Mouse (Mus musculus) heart, adult 2 months (tissue): Measurements from ENCODE around the gene Slk. TPM values are rescaled to one million over a fixed set of nuclear protein-coding genes. Genes with fewer than 3 reads are reported as not detected.

ENCODE experiments used
- DNase-seq, 2 experiments: peaks; one replicate each; pipeline ENCODE4 v3.0.0; 2021
- H3K27ac ChIP-seq: fragments of 200-600 bp; 2 replicates; pipeline ENCODE4 v1.8.1; 2022
- H3K27me3 ChIP-seq: fragments of 200-500 bp; 2 replicates; pipeline ENCODE4 v1.6.1; 2012; ENCODE audit warnings: mild to moderate bottlenecking, low read length, inconsistent platforms, mixed read lengths; ENCODE audit not compliant: control insufficient read depth, insufficient read depth
- H3K36me3 ChIP-seq: fragments of 200-500 bp; 2 replicates; pipeline ENCODE4 v1.6.1; 2012; ENCODE audit warnings: low read length, inconsistent platforms; ENCODE audit not compliant: control insufficient read depth, insufficient read depth
- H3K4me1 ChIP-seq: fragments of 200-500 bp; 2 replicates; pipeline ENCODE4 v1.6.1; 2011; ENCODE audit warnings: low read length; ENCODE audit not compliant: control insufficient read depth, insufficient read depth
- H3K4me3 ChIP-seq: fragments of 200-600 bp; 2 replicates; pipeline ENCODE4 v1.8.1; 2022
- H3K79me2 ChIP-seq: fragments of 200-500 bp; replicated peaks from 2 replicates; pipeline ENCODE4 v1.6.1; 2012; ENCODE audit warnings: mild to moderate bottlenecking, inconsistent platforms, low read length, moderate library complexity, mixed read lengths; ENCODE audit not compliant: control insufficient read depth, insufficient read depth
- H3K9ac ChIP-seq: fragments of 200-500 bp; 2 replicates; pipeline ENCODE4 v1.6.1; 2012; ENCODE audit warnings: low read depth, mild to moderate bottlenecking, control low read depth, inconsistent platforms, low read length, mixed read lengths
- CTCF ChIP-seq: fragments of 200-600 bp; IDR thresholded peaks from 2 replicates; pipeline ENCODE4 v1.8.1; 2022; ENCODE audit warnings: antibody characterized with exemption, mild to moderate bottlenecking, moderate library complexity
- EP300 ChIP-seq: fragments of 200-500 bp; IDR thresholded peaks from 2 replicates; pipeline ENCODE4 v1.6.1; 2011; ENCODE audit warnings: low read depth, low read length, control low read depth; ENCODE audit not compliant: insufficient read depth
- POLR2A ChIP-seq: fragments of 200-500 bp; IDR thresholded peaks from 2 replicates; pipeline ENCODE4 v1.6.1; 2011; ENCODE audit warnings: mild to moderate bottlenecking, low read depth, low read length, control low read depth; ENCODE audit not compliant: insufficient read depth
- WGBS: fragments of 180-500 bp; shearing (Covaris S2); methylation state at CpG from one replicate; pipeline ENCODE4 v1.1.7; 2018; 5-methylcytosine and 5-hydroxymethylcytosine counted together
- intact Hi-C: fragments of 180-260 bp; cut with DNase I; formaldehyde crosslinking; loops from one replicate; pipeline ENCODE4 v1.15.1; 2025
- polyA plus RNA-seq: library from polyadenylated mRNA; depleted of rRNA; stranded (reverse); fragments of >200 nt; gene quantifications from 2 replicates; pipeline ENCODE4 v1.2.3, GENCODE M21; 2012
- total RNA-seq, 2 experiments: library from RNA; stranded (reverse); gene quantifications; 2 replicates each; pipeline ENCODE4 v1.2.3; 2021

Slk gene
- total and polyA plus RNA-seq, 3 experiments, result 14.4 to 95.3 (median 83.8) TPM

DNA sequence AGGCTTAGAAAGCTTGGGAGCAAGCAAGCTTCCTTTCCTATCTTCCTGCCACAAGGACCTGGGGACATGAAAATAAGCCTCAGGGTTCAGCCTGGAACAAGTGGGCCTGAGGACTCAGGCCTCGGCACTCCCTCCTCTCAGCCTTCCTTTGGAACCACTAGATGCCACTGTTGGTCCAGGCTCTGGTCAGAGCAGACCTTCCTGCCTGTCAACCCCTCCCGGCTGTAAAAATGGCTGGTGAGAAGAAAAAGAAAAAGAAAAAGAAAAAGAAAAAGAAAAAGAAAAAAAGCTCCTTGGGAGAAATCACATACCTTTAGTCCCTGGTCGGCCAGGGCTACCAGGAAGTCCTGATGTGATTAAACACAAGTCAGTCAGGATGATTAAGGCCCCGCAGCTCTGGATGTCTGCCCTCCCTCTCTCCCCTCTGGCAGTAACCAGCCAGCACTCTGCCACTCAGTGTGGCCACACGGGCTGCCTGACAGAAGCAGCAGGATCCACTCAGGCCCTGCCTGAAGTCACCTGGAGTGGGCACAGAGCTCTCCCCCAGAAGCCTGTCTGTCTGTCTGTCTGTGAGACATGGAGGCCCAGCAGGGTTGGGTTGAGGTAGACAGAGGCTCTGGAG lies 79.5 kb downstream of the Slk start:
- H3K4me1 ChIP-seq, result peaks cover 3% of the 10 kb centered on the region; the same call in 1 of the 2 replicates
- H3K27me3 ChIP-seq, result no peaks in the 10 kb centered on the region
- DNase-seq, result peak in 1 of 2 experiments; percentile 57
- intact Hi-C loops, result loop anchor here (1.0 kb wide), 2 partner anchors 136 to 162 kb away; no protein-coding TSS in a partner anchor
- 15% methylated on average over 5 of the region's 5 CpGs for WGBS
- H3K79me2 ChIP-seq, result no peaks in the 10 kb centered on the region
- H3K4me3 ChIP-seq, result no peak overlapping the region
- H3K9ac ChIP-seq, result no peak overlapping the region
- no peaks in the 10 kb centered on the region for H3K36me3 ChIP-seq
- no peak overlapping the region for H3K27ac ChIP-seq
- peak; percentile 85 for TF ChIP-seq CTCF
- peak; percentile 89 for TF ChIP-seq EP300
- TF ChIP-seq POLR2A, result no peak

- Histone ChIP-seq H3K4me3 (no peak overlapping the region), H3K79me2 (no peaks in the 10 kb centered on the region), H3K36me3 (no peaks in the 10 kb centered on the region), H3K4me1 (peaks cover 3% of the 10 kb centered on the region; the same call in 1 of the 2 replicates), H3K27ac (no peak overlapping the region), H3K27me3 (no peaks in the 10 kb centered on the region), H3K9ac (no peak overlapping the region)
- WGBS, result 78% methylated on average over 9 of the region's 9 CpGs
- intact Hi-C loops, result loop anchor here (1.0 kb wide), 2 partner anchors 135 to 161 kb away; no protein-coding TSS in a partner anchor
- TF ChIP-seq POLR2A, result no peak
- TF ChIP-seq CTCF, result no peak
- no peak for TF ChIP-seq EP300
- no peak for DNase-seq
These were observed 80.4 kb downstream of the Slk start for GRCm38 (mm10) chr19:47659765-47660408.

DNA sequence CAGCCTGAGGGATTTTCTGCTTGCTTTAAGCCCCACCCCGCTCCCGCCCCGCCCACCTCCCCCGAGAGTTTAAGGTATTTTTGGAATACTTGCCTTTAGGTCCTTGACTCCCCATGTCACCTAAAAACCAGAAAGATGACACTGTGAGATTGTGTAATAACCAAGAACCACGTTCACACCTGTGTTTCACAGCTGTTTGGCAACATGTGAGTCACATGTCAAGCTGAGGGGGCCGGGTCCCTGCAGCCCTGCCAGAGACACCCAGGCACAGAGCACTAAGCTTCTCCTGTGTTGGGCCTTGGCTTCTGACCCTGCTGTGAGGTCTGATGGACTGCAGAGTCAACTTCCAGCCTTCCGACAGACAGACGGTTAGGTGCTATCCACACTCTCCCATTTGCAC lies 88.1 kb downstream of the Slk start:
- Histone ChIP-seq H3K4me1 (no peaks in the 10 kb centered on the region), H3K9ac (no peak overlapping the region), H3K4me3 (no peak overlapping the region), H3K27me3 (no peaks in the 10 kb centered on the region), H3K36me3 (no peaks in the 10 kb centered on the region), H3K79me2 (no peaks in the 10 kb centered on the region), H3K27ac (no peak overlapping the region)
- WGBS, result 64% methylated on average over 8 of the region's 8 CpGs
- no peak for TF ChIP-seq CTCF
- intact Hi-C loops, result no loop called here
- no peak for DNase-seq

DNA sequence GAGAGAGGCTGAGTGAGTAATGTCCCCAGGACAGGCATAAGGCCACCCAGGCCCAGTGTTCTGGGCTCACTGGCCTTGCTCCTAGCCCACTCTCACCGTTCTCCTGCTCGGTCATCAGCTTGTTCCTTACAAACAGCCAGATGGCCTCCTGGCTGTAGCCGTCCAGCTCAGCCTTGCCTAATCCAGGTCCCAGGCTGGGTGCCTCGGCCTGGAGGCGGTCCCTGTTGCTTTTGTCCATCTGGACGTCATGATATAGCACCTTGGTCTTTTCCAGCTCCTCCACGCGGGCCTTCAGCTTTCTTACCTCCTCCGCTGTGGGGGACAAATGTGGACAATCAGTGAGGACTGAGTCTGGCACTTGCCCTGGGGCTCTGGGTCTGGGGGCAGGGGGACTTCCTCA lies 88.9 kb downstream of the Slk start:
- intact Hi-C loops, result no loop called here
- Histone ChIP-seq H3K36me3 (no peaks in the 10 kb centered on the region), H3K27me3 (no peaks in the 10 kb centered on the region), H3K9ac (no peak overlapping the region), H3K4me3 (no peak overlapping the region), H3K4me1 (no peaks in the 10 kb centered on the region), H3K79me2 (no peaks in the 10 kb centered on the region), H3K27ac (no peak overlapping the region)
- TF ChIP-seq EP300 (no peak), CTCF (no peak), POLR2A (no peak)
- no peak for DNase-seq
- 74% methylated on average over 9 of the region's 9 CpGs for WGBS

GRCm38 (mm10) chr19:47674419-47674818 lies 94.9 kb downstream of the Slk start:
- intact Hi-C loops, result loop anchor here (1.0 kb wide), 1 partner anchor 167 kb away; no protein-coding TSS in a partner anchor
- no peak overlapping the region for H3K27ac ChIP-seq
- TF ChIP-seq EP300, result no peak
- TF ChIP-seq POLR2A, result no peak
- TF ChIP-seq CTCF, result peak; percentile 75

DNA sequence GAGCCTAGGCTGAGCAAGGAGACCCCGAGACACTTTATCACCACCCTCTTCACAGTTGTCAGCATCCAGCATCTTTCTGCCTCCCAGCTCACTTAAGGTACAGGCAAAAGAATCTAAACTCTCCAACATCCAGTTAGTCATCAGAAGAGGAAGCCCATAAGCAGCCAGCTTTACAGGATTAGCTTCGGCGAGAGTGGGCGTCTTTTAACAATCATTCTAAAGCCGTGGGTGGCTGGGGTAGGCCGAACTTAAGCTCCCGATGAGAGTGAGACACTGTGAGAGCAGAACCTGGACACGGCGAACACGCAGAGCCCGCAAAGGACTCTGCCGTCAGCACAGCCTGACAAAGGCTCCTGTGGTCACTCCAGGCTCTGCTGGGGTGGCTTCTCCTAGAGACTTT lies 99.2 kb downstream of the Slk start:
- Histone ChIP-seq H3K4me1 (no peaks in the 10 kb centered on the region; the same call in none of the 2 replicates), H3K9ac (no peak overlapping the region), H3K4me3 (no peak overlapping the region), H3K27me3 (no peaks in the 10 kb centered on the region), H3K36me3 (no peaks in the 10 kb centered on the region), H3K79me2 (no peaks in the 10 kb centered on the region), H3K27ac (no peak overlapping the region)
- DNase-seq, result no peak
- intact Hi-C loops, result no loop called here
- WGBS, result 79% methylated on average over 12 of the region's 12 CpGs
- TF ChIP-seq EP300 (no peak), CTCF (no peak), POLR2A (no peak)

More at GRCm38 (mm10) chr19:47674419-47674818, 94.9 kb downstream of the Slk start:
- Histone ChIP-seq H3K9ac (no peak overlapping the region), H3K36me3 (no peaks in the 10 kb centered on the region), H3K4me1 (no peaks in the 10 kb centered on the region; the same call in none of the 2 replicates), H3K79me2 (no peaks in the 10 kb centered on the region), H3K27me3 (no peaks in the 10 kb centered on the region), H3K4me3 (no peak overlapping the region)
- WGBS, result 46% methylated on average over 8 of the region's 8 CpGs
- peak in 1 of 2 experiments; percentile 60 for DNase-seq
